ENCODE assay signal across 23 mouse cellular contexts in genomic region chr13:69394544-69394943, GRCm38 (mm10).
"Had no signal": no experiment of that assay in that cellular context is flagged by ENCODE, and none has a peak within 500 bp of the region (broad histone marks: within the 10 kb centered on the region; RNA-seq: fewer than 3 reads in every experiment).

No protein-coding gene starts in this region.

- H3K4me3 ChIP-seq: gastrocnemius, adult 2 months; heart, embryonic 10.5 days; heart, embryonic 12.5 days; hindbrain, embryonic 10.5 days; hindbrain, embryonic 12.5 days; intestine, embryonic 15.5 days; layer of hippocampus, adult 2 months; left cerebral cortex, adult 2 months had no signal

- H3K9me3 ChIP-seq: heart, embryonic 10.5 days; heart, embryonic 12.5 days; hindbrain, embryonic 10.5 days; hindbrain, embryonic 12.5 days; intestine, embryonic 15.5 days had no signal

- DNase-seq: gastrocnemius, adult 2 months; gastrocnemius, postnatal 10 days; gastrocnemius, postnatal 25 days; heart, adult 18-20 months; heart, postnatal 10 days; heart, postnatal 4 days; kidney, adult 18-20 months; kidney, adult 8-10 months; kidney, postnatal 10 days; kidney, postnatal 25 days; kidney, postnatal 4 days had no signal

- ATAC-seq: forebrain, embryonic 16.5 days; hindbrain, embryonic 16.5 days; inflammation-experienced regulatory T-cells, adult 6 months; intestine, embryonic 15.5 days; intestine, postnatal 0 days had no signal

- H3K27ac ChIP-seq: gastrocnemius, adult 2 months; heart, embryonic 10.5 days; hindbrain, embryonic 10.5 days; hindbrain, embryonic 12.5 days; hindbrain, embryonic 14.5 days; intestine, embryonic 15.5 days; layer of hippocampus, adult 2 months; left cerebral cortex, adult 2 months had no signal

- H3K4me2 ChIP-seq: heart, embryonic 12.5 days; hindbrain, embryonic 12.5 days; hindbrain, embryonic 14.5 days; intestine, embryonic 15.5 days had no signal

- H3K36me3 ChIP-seq: heart, embryonic 10.5 days; heart, embryonic 12.5 days; hindbrain, embryonic 10.5 days; hindbrain, embryonic 12.5 days; intestine, embryonic 15.5 days had no signal

- H3K27me3 ChIP-seq: heart, embryonic 12.5 days; hindbrain, embryonic 12.5 days; intestine, embryonic 15.5 days had no signal

- H3K9ac ChIP-seq: heart, embryonic 12.5 days; hindbrain, embryonic 12.5 days; hindbrain, embryonic 14.5 days; intestine, embryonic 15.5 days had no signal

- H3K4me1 ChIP-seq: heart, embryonic 10.5 days; heart, embryonic 12.5 days; hindbrain, embryonic 10.5 days; hindbrain, embryonic 12.5 days; intestine, embryonic 15.5 days had no signal
